Mouse (Mus musculus): Measurements from ENCODE around the gene Atp6v1f.

DNA sequence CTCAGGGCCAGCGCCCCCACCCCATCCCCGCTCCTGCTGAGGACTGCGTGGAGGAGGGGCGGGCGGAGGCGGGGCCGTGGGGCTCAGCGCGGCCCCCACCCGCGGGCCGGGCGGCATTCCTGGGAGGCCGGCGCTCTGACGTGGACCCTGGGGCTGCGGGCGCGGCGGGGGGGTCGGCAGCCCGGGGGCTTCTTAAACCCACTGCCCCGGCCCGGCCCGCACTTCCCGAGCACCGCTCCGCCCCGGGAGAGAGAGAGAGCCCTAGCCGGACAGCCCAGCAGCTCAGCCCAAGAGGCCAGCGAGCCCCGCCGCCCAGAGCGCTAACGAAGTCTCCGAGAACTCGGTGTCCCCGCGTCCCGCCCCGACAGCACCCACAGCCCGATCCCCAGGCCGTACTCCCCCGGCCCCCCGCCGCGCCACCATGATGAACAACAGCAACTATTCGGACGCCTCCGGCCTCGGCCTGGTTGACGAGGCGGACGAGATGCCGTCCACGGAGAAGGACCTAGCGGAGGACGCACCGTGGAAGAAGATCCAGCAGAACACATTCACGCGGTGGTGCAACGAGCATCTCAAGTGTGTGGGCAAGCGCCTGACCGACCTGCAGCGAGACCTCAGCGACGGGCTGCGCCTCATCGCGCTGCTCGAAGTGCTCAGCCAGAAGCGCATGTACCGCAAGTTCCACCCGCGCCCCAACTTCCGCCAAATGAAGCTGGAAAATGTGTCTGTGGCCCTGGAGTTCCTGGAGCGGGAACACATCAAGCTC is 34.3 kb upstream of the Atp6v1f start, which contains the start of gene Flnc:
- no peak for TF ChIP-seq GATA1 (IDR thresholded peaks at IDR 0.05; ENCODE audit: borderline replicate concordance, low read length)
- no peak for TF ChIP-seq FLI1 (IDR thresholded peaks at IDR 0.05; ENCODE audit: low read length)

Data from megakaryocyte, embryonic 14.5 days (primary cell).